Mouse (Mus musculus) neural tube, embryonic 11.5 days (tissue): ENCODE data around the gene Eif4g3. TPM values are rescaled to one million over a fixed set of nuclear protein-coding genes. Genes with fewer than 3 reads are reported as not detected.

Experiments used
- ATAC-seq: fragments of 200-750 bp; cut with Nextera tagmentation; 2 replicates; pipeline ENCODE4 v1.8.0; 2017; ENCODE audit warnings: moderate number of reproducible peaks, mild to moderate bottlenecking, moderate TSS enrichment, moderate library complexity; ENCODE audit not compliant: insufficient read depth, low FRiP score, low TSS enrichment
- DNase-seq: peaks from one replicate; pipeline ENCODE4 v3.0.0-alpha.2; 2015; ENCODE audit warnings: low spot score
- H3K27ac ChIP-seq: fragments of 300-500 bp; sonication (generic); 2 replicates; pipeline ENCODE4 v1.5.1; 2014; ENCODE audit warnings: low read depth, mild to moderate bottlenecking, low read length
- H3K27me3 ChIP-seq: fragments of 300-500 bp; sonication (generic); 2 replicates; pipeline ENCODE4 v1.6.1; 2014; ENCODE audit warnings: mild to moderate bottlenecking, low read length, mixed read lengths; ENCODE audit not compliant: control insufficient read depth, insufficient read depth
- H3K36me3 ChIP-seq: fragments of 300-500 bp; sonication (generic); 2 replicates; pipeline ENCODE4 v1.6.1; 2014; ENCODE audit warnings: mild to moderate bottlenecking, low read length, moderate library complexity, mixed read lengths; ENCODE audit not compliant: control insufficient read depth, insufficient read depth
- H3K4me1 ChIP-seq: fragments of 300-500 bp; sonication (generic); 2 replicates; pipeline ENCODE4 v1.6.1; 2014; ENCODE audit warnings: low read length, mixed read lengths; ENCODE audit not compliant: control insufficient read depth, insufficient read depth
- H3K4me2 ChIP-seq: fragments of 300-500 bp; sonication (generic); 2 replicates; pipeline ENCODE4 v1.6.1; 2014; ENCODE audit warnings: low read depth, mild to moderate bottlenecking, moderate library complexity
- H3K4me3 ChIP-seq: fragments of 300-500 bp; sonication (generic); 2 replicates; pipeline ENCODE4 v1.5.1; 2014; ENCODE audit warnings: low read depth, low read length
- H3K9ac ChIP-seq: fragments of 300-500 bp; sonication (generic); 2 replicates; pipeline ENCODE4 v1.6.1; 2014; ENCODE audit warnings: mild to moderate bottlenecking, low read length
- H3K9me3 ChIP-seq: fragments of 300-500 bp; sonication (generic); 2 replicates; pipeline ENCODE4 v1.6.1; 2016; ENCODE audit warnings: low read length; ENCODE audit not compliant: control insufficient read depth
- WGBS: fragments of 180-500 bp; shearing (Covaris S2); extraction: QIAGEN DNeasy Blood & Tissue Kit; methylation state at CpG from one replicate; pipeline ENCODE4 v1.1.7; 2014; 5-methylcytosine and 5-hydroxymethylcytosine counted together
- polyA plus RNA-seq: library from polyadenylated mRNA; unstranded; fragments of >200 nt; fragmentation: Nextera tagmentation; extraction: Ambion mirVana; gene quantifications from 2 replicates; pipeline ENCODE4 v1.2.1, GENCODE M21; 2014

Gene Eif4g3
- polyA plus RNA-seq, 1 experiment from 2014 or later = 51.0 TPM

DNA sequence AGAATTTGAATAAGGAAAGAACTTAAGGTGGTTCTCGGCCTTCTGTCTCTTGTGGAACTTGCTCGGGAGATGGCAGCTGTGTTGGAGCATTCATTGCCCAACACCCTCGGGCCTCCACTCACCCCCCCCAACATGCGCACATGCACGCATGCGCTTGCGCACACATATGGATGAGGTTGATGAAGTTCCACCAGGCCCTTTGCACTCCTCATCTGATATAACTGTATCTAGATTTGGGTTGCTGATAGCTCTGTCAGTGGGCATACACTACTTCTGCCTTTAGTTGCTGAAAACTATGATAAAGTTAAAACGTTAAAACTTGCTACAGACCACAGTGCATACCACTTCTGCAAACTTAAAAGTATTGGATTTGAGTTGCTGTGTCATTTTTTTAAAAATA lies 89.6 kb downstream of the Eif4g3 start:
- Histone ChIP-seq H3K9me3 (no peaks in the 10 kb centered on the region), H3K27ac (no peak overlapping the region), H3K4me1 (no peaks in the 10 kb centered on the region), H3K4me3 (no peak overlapping the region), H3K27me3 (no peaks in the 10 kb centered on the region), H3K36me3 (no peaks in the 10 kb centered on the region; the same call in 1 of the 2 replicates), H3K9ac (no peak overlapping the region), H3K4me2 (no peak overlapping the region)
- no peak for DNase-seq
- 88% methylated on average over 8 of the region's 8 CpGs for WGBS
- ATAC-seq = no peak

DNA sequence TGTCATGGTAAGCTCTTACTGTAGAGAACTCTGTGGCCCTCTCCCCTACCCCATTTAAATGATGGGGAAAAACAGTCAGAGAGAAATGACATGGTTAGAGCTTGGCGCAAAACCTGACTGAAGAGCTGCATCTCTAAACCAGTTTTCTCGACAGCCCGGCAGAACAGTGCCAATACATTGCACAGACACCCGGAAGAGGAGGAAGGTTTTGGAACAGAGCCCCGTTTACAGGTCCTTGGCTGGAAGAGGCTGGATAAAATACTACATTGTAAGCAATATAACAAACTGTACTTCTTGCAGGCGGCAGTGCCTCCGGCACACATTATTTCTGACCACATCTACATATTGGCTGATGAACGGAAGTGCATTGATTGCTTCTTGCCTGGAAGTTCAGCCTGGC lies 91.3 kb downstream of the Eif4g3 start:
- Histone ChIP-seq H3K4me3 (no peak overlapping the region), H3K4me2 (no peak overlapping the region), H3K9me3 (no peaks in the 10 kb centered on the region), H3K9ac (no peak overlapping the region; the same call in 1 of the 2 replicates), H3K27me3 (no peaks in the 10 kb centered on the region), H3K4me1 (no peaks in the 10 kb centered on the region), H3K36me3 (no peaks in the 10 kb centered on the region), H3K27ac (no peak overlapping the region)
- 91% methylated on average over 8 of the region's 8 CpGs for WGBS
- ATAC-seq = no peak
- DNase-seq = no peak

DNA sequence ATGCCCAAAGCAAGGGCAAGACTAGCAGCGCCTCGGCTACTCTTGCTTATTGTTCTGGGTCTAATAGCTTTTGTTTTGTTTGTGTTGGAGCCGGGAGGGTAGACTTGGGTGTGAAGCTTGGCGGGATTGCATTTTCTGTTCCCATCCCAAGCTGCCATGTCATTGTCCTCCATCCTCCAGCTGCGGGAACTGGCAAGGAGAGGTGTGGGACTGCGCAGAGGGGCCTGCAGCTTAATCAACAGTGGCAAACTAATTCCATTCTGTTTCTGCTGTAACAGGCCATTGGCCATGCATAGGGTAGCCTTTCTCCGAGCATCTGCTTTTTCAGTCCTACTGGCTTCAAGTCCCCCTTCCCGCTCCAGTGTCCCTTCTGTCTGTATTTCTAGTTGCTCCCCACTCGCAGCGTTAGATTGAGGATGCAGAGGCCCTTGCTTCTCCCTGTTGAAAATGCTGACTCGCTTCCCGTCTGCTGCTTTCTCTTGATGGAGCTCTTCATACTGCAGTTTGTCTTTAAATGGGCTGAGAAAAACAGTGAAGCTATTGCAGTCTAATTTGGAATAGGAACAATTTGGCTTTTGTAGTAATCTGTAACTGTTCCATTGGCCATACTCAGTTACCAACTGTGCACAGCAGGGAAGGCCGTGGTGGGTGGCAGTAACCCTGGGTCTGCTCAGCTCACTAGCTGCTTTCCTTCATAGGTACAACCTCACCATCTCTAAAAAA lies 92.2 kb downstream of the Eif4g3 start:
- H3K4me1 ChIP-seq = no peaks in the 10 kb centered on the region
- no peak for DNase-seq
- H3K9ac ChIP-seq = no peak overlapping the region
- no peak overlapping the region for H3K27ac ChIP-seq
- ATAC-seq = no peak
- 76% methylated on average over 13 of the region's 13 CpGs for WGBS
- H3K36me3 ChIP-seq = no peaks in the 10 kb centered on the region
- no peak overlapping the region for H3K4me2 ChIP-seq
- H3K9me3 ChIP-seq = no peaks in the 10 kb centered on the region
- H3K4me3 ChIP-seq = no peak overlapping the region
- H3K27me3 ChIP-seq = no peaks in the 10 kb centered on the region

DNA sequence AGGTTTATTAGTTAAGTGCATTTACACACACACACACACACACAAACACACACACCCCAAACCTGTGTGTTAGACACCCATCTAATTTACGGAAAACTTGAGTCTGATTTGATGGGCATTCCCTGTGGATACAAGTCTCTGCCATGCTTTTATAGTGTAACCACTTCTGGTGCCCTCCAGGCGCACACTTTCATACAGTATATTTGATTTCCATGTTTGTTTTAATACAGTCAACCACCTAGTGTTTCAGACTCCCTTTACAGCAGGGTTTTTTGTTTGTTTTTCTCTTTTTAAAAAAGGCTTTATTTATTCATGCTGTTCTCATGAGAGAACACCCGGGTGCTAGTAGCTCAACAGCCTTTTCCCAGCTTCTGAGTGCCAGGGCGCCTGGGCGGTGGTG lies 94.1 kb downstream of the Eif4g3 start:
- no peaks in the 10 kb centered on the region for H3K27me3 ChIP-seq
- H3K9ac ChIP-seq = no peak overlapping the region
- no peaks in the 10 kb centered on the region for H3K36me3 ChIP-seq
- H3K4me3 ChIP-seq = no peak overlapping the region
- H3K27ac ChIP-seq = no peak overlapping the region
- 88% methylated on average over 5 of the region's 5 CpGs for WGBS
- H3K4me1 ChIP-seq = no peaks in the 10 kb centered on the region
- no peaks in the 10 kb centered on the region for H3K9me3 ChIP-seq
- ATAC-seq (no peak), DNase-seq (no peak)
- no peak overlapping the region for H3K4me2 ChIP-seq

DNA sequence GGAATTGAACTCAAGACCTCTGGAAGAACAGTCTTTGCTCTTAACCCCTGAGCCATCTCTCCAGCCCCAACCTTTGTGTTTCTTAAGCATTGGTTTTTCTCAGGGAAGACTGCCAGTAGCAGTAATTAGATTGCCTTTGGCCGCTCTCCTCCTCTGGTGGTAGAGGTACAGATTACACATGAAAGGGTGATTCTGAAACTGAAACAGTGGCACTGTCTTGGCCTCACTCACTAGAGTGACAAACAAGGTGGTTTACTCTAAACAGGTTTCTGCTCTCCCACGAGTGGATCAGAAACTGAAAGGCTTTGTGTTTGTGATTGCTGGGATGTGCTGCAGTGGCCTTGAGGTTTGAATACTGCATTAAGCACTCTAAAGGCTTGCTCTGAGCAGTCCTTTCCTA lies 96.7 kb downstream of the Eif4g3 start:
- ATAC-seq = no peak
- Histone ChIP-seq H3K4me2 (no peak overlapping the region), H3K4me1 (no peaks in the 10 kb centered on the region), H3K9ac (no peak overlapping the region), H3K36me3 (no peaks in the 10 kb centered on the region), H3K27ac (no peak overlapping the region), H3K27me3 (no peaks in the 10 kb centered on the region), H3K9me3 (no peaks in the 10 kb centered on the region), H3K4me3 (no peak overlapping the region)
- no peak for DNase-seq
- 89% methylated on average over 2 of the region's 2 CpGs for WGBS

DNA sequence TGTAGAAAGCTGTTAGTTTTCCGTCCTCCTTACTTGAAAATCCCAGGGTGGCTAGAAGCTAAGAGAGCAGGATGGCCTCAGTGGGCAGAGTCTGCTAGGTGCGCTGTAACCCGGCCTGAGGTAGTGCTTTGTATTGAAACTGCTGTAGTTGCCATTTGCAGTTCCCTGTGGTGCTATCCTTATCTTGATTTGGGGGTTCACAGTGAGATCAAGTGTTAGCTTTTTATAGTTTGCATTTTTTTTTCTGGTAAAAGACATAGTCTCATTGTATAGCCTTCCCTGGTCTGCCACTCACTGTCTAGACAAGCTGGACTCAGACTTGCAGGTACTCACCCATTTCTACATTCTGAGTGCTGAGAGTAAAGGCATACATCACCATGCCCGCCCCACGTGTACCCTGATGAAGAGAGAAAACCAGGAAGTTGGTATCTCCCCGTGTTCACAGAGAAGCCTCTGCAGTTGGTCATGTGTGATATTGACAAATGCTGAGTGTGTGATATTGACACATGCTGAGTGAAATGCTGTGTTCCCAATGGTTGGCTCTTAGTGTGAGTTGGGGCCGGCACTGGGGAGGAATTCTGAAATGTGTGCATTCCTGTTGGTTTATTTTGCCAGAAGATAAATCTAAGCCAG lies 98.9 kb downstream of the Eif4g3 start:
- no peaks in the 10 kb centered on the region for H3K4me1 ChIP-seq

DNA sequence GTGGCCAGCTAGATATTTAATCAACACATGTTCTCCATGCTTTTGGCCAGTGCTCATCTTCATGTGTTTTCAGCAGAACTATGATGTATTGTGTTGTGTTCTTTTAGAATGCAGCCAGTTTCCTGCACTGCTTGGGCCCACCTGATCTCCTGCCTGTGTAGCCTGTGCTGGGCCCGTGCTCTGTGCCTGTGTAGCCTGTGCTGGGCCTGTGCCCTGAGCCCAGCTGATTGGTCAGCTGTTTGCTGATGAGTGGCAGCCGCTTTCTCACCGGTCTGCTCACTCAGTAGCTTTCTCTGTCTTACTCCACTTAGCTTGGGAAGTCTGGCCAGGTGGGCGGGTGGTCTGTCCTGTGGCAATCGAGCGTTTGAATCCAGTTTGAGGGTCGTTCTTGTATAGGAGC lies 107.6 kb downstream of the Eif4g3 start:
- H3K4me3 ChIP-seq = no peak overlapping the region
- H3K9me3 ChIP-seq = no peaks in the 10 kb centered on the region
- no peak overlapping the region for H3K27ac ChIP-seq
- peaks cover 7% of the 10 kb centered on the region for H3K36me3 ChIP-seq
- WGBS = 95% methylated on average over 7 of the region's 7 CpGs
- no peaks in the 10 kb centered on the region for H3K4me1 ChIP-seq
- H3K4me2 ChIP-seq = no peak overlapping the region
- no peak for ATAC-seq
- no peak for DNase-seq
- H3K9ac ChIP-seq = no peak overlapping the region
- no peaks in the 10 kb centered on the region for H3K27me3 ChIP-seq

More for the DNA sequence above, 98.9 kb downstream of the Eif4g3 start:
- DNase-seq (no peak), ATAC-seq (no peak)
- WGBS = 92% methylated on average over 7 of the region's 7 CpGs
- Histone ChIP-seq H3K4me3 (no peak overlapping the region), H3K9me3 (no peaks in the 10 kb centered on the region), H3K4me2 (no peak overlapping the region), H3K27ac (no peak overlapping the region), H3K9ac (no peak overlapping the region), H3K36me3 (no peaks in the 10 kb centered on the region), H3K27me3 (no peaks in the 10 kb centered on the region)

DNA sequence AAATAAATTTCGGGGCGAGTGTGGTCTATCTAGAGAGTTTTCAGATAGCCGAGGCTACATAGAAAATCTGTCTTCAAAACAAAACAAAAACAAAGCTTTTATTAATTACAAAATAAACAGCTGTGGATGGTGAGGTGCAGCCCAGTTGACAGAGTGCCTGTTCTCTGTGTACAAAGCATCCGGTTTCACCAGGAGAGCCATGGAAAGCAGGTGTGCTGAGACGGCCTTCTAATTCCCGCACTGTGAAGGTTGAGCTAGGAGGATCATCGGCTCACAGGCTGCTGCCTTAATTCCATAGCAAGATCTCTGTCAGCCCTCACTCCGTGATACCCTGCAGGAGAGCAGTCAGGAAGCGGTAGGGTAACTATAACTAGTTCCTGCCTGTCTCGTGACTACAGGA lies 109.0 kb downstream of the Eif4g3 start:
- ATAC-seq = no peak
- H3K4me2 ChIP-seq = no peak overlapping the region

DNA sequence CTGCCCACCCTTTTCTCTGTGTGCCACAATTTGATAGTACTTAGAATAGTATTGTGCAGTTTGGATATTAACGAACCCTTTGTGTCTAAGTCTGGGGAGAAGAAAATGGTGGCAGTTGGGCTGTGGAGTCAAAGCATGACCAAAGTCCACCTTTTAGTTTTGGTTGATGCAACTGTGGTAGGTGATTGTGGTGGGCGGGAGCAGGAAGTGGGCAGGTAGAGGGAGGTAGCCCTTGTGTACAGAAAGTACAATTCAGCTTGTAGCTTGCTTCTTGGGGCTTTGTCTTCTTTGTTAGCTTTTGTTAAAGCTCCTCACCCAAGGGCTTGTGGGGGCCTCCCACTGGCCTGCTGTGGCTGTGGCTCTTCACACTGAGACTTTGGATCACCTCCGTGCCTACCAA lies 109.6 kb downstream of the Eif4g3 start:
- H3K27ac ChIP-seq = no peak overlapping the region
- WGBS = 92% methylated on average over 3 of the region's 3 CpGs
- H3K4me2 ChIP-seq = no peak overlapping the region
- H3K4me3 ChIP-seq = no peak overlapping the region
- no peak overlapping the region for H3K9ac ChIP-seq
- DNase-seq = no peak
- no peaks in the 10 kb centered on the region for H3K9me3 ChIP-seq
- H3K27me3 ChIP-seq = no peaks in the 10 kb centered on the region
- H3K36me3 ChIP-seq = peaks cover 11% of the 10 kb centered on the region
- H3K4me1 ChIP-seq = no peaks in the 10 kb centered on the region
- ATAC-seq = no peak

More for the DNA sequence above, 109.0 kb downstream of the Eif4g3 start:
- Histone ChIP-seq H3K9me3 (no peaks in the 10 kb centered on the region), H3K36me3 (peaks cover 11% of the 10 kb centered on the region), H3K27me3 (no peaks in the 10 kb centered on the region), H3K4me1 (no peaks in the 10 kb centered on the region), H3K4me3 (no peak overlapping the region), H3K27ac (no peak overlapping the region), H3K9ac (no peak overlapping the region)
- WGBS = 90% methylated on average over 10 of the region's 10 CpGs
- DNase-seq = no peak
